Mouse (Mus musculus) forebrain, postnatal 0 days (tissue): Measurements from ENCODE around the gene Leng8. TPM values are rescaled to one million over a fixed set of nuclear protein-coding genes. Genes with fewer than 3 reads are reported as not detected.

Source experiments
- ATAC-seq: fragments of 200-750 bp; cut with Nextera tagmentation; 2 replicates; pipeline ENCODE4 v1.8.0; 2017; ENCODE audit warnings: mild to moderate bottlenecking, moderate library complexity
- DNase-seq: peaks from one replicate; pipeline ENCODE4 v3.0.0-alpha.2; 2015
- H3K27ac ChIP-seq: fragments of 300-500 bp; sonication (generic); 2 replicates; pipeline ENCODE4 v1.5.1; 2014; ENCODE audit warnings: low read depth, mild to moderate bottlenecking, antibody characterized with exemption, low read length, moderate library complexity, mixed read lengths
- H3K27me3 ChIP-seq: fragments of 300-500 bp; sonication (generic); 2 replicates; pipeline ENCODE4 v1.6.1; 2014; ENCODE audit warnings: mild to moderate bottlenecking, low read length, mixed read lengths; ENCODE audit not compliant: insufficient read depth
- H3K36me3 ChIP-seq: fragments of 300-500 bp; sonication (generic); 2 replicates; pipeline ENCODE4 v1.6.1; 2014; ENCODE audit warnings: mild to moderate bottlenecking, moderate library complexity; ENCODE audit not compliant: insufficient read depth
- H3K4me1 ChIP-seq: fragments of 300-500 bp; sonication (generic); 2 replicates; pipeline ENCODE4 v1.6.1; 2014; ENCODE audit warnings: antibody characterized with exemption; ENCODE audit not compliant: insufficient read depth
- H3K4me2 ChIP-seq: fragments of 300-500 bp; sonication (generic); 2 replicates; pipeline ENCODE4 v1.6.1; 2014; ENCODE audit warnings: low read depth, mild to moderate bottlenecking, moderate library complexity
- H3K4me3 ChIP-seq: fragments of 300-500 bp; sonication (generic); 2 replicates; pipeline ENCODE4 v1.5.1; 2014; ENCODE audit warnings: low read depth, low read length, mixed read lengths
- H3K9ac ChIP-seq: fragments of 300-500 bp; sonication (generic); 2 replicates; pipeline ENCODE4 v1.6.1; 2014; ENCODE audit warnings: mild to moderate bottlenecking
- H3K9me3 ChIP-seq: fragments of 300-500 bp; sonication (generic); 2 replicates; pipeline ENCODE4 v1.6.1; 2016; ENCODE audit warnings: low read length
- CTCF ChIP-seq: sonication (generic); IDR thresholded peaks from 2 replicates; pipeline ENCODE4 v1.5.1; 2016; ENCODE audit warnings: antibody characterized with exemption, control low read depth, low read depth
- WGBS: fragments of 180-500 bp; shearing (Covaris S2); extraction: QIAGEN DNeasy Blood & Tissue Kit; methylation state at CpG from one replicate; pipeline ENCODE4 v1.1.7; 2014; 5-methylcytosine and 5-hydroxymethylcytosine counted together
- polyA plus RNA-seq: library from polyadenylated mRNA; unstranded; fragments of >200 nt; fragmentation: Nextera tagmentation; extraction: Ambion mirVana; gene quantifications from 2 replicates; pipeline ENCODE4 v1.2.1, GENCODE M21; 2015
- total RNA-seq: library from RNA; depleted of rRNA; stranded (reverse); fragments of >200 nt; gene quantifications from 2 replicates; pipeline ENCODE4 v1.2.3, GENCODE M21; 2014; rRNA removed

The Leng8 gene
- total and polyA plus RNA-seq, 2 experiments from 2014 or later, result 35.8 to 174 TPM

DNA sequence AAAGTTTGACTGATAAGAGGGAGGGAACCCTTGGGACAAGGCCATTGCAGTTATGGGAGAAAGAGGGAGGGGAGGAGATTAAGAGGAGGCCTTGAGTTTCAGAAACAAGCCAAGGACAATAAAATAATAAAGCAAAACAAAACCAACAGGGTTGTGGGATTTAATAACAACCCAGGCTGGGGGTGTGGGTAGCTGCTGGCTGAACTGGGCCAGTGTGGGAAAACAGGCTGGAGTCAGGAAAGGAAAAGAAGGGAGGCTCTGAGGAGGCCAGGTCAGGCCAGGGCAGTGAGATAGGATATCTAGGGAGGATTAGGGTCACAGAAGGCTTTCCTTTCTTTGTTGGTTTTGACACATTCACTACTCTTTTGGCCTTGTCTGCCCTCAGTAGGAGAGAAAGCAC, 30.3 kb downstream of the Leng8 start:
- no peak overlapping the region for H3K27ac ChIP-seq
- no peaks in the 10 kb centered on the region for H3K27me3 ChIP-seq
- no peaks in the 10 kb centered on the region for H3K9me3 ChIP-seq
- H3K9ac ChIP-seq, result no peak overlapping the region
- no peak for TF ChIP-seq CTCF
- DNase-seq, result no peak
- H3K4me3 ChIP-seq, result no peak overlapping the region
- no peak for ATAC-seq
- H3K4me1 ChIP-seq, result no peaks in the 10 kb centered on the region
- H3K36me3 ChIP-seq, result no peaks in the 10 kb centered on the region
- H3K4me2 ChIP-seq, result no peak overlapping the region

DNA sequence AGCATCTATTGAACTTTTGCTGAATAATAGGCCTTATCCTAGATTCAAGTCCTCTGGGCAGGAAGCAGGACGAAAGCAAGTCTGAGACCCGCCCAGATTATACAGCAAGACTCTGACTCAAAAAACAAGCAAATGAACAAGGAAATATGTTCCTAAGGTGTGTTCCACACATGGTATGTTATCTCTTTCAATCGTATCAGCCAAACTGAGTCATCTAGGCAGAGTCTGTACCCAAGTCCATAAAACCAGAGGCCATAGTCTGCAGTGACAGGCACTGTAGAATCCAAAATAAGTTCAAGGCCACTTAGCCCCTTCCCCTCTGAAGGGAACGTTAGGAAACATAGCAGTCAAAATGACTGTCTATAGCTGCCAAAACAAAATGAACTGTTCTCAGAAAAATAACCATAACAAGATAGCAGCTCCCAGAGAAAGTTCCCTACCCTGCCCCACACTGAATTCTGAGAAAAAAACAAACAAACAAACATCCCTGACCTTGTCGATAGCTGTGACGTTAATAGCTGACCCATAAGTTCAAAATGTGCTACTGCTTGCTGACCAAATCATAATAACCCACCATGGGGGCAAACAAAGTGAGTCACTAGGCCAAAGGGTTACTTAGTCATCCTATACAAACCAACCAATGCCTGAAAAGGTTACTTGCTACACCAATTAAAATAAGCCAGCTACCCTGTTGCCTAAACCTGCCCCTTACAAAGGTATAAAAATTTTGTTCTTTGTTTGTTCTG, 33.5 kb downstream of the Leng8 start:
- H3K27me3 ChIP-seq, result no peaks in the 10 kb centered on the region
- no peaks in the 10 kb centered on the region for H3K36me3 ChIP-seq
- ATAC-seq, result no peak
- H3K4me1 ChIP-seq, result no peaks in the 10 kb centered on the region
- TF ChIP-seq CTCF, result no peak
- no peak overlapping the region for H3K4me2 ChIP-seq
- no peak overlapping the region for H3K27ac ChIP-seq
- WGBS, result 86% methylated on average over 6 of the region's 6 CpGs
- no peak overlapping the region for H3K4me3 ChIP-seq
- no peak overlapping the region for H3K9ac ChIP-seq
- no peaks in the 10 kb centered on the region for H3K9me3 ChIP-seq
- no peak for DNase-seq

DNA sequence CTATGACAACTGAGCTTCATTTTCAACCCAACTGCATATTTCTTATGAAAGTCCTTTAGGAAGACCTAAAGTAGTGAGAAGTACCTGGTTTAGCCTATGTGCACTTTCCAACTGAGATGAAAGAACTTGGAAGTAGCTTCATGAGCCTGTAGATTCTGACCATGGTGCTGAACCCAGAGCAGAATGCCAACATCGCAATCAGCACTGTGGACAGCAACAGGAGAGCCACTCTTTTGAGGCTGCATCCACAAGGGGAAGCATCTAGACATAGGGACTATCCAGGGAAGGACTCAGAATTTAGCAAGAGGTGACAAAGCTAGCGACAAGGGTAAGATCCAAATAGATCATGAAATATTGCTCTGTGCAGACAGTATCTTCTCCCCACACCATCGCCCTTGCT, 41.6 kb downstream of the Leng8 start:
- DNase-seq (no peak), ATAC-seq (no peak)
- no peak overlapping the region for H3K9ac ChIP-seq
- no peak overlapping the region for H3K4me3 ChIP-seq
- no peaks in the 10 kb centered on the region for H3K4me1 ChIP-seq
- H3K4me2 ChIP-seq, result no peak overlapping the region
- no peak overlapping the region for H3K27ac ChIP-seq
- H3K27me3 ChIP-seq, result no peaks in the 10 kb centered on the region
- H3K9me3 ChIP-seq, result no peaks in the 10 kb centered on the region
- TF ChIP-seq CTCF, result no peak
- 45% methylated on average over 3 of the region's 3 CpGs for WGBS
- no peaks in the 10 kb centered on the region for H3K36me3 ChIP-seq

Other genes starting within 250 kb of the Leng8 start
- 0.15 and 0.24 TPM in 2 replicates for gene Gm14548, start 238.9 kb upstream of the Leng8 start, total RNA-seq
- gene Gm14548, start 238.9 kb upstream of the Leng8 start, polyA plus RNA-seq, result 0.08 TPM in 1 of 2 replicates, not detected in the other
- 0.43 TPM in 1 of 2 replicates, not detected in the other for gene Lilra6, start 221.5 kb upstream of the Leng8 start, total RNA-seq
- not detected in 2 replicates for gene Lilra6, start 221.5 kb upstream of the Leng8 start, polyA plus RNA-seq
- 2.0 and 3.2 TPM in 2 replicates for gene Lair1, start 73.8 kb upstream of the Leng8 start, total RNA-seq
- 1.3 and 2.2 TPM in 2 replicates for gene Lair1, start 73.8 kb upstream of the Leng8 start, polyA plus RNA-seq
- 180 and 204 TPM in 2 replicates for gene Ttyh1, start 17.6 kb upstream of the Leng8 start, total RNA-seq
- gene Ttyh1, start 17.6 kb upstream of the Leng8 start, polyA plus RNA-seq, result 90.0 and 160 TPM in 2 replicates
- gene Leng9, start 13.3 kb downstream of the Leng8 start, total RNA-seq, result 5.1 and 5.5 TPM in 2 replicates
- 4.4 and 4.8 TPM in 2 replicates for gene Leng9, start 13.3 kb downstream of the Leng8 start, polyA plus RNA-seq
- gene Cdc42ep5, start 27.8 kb downstream of the Leng8 start, total RNA-seq, result 3.5 and 4.0 TPM in 2 replicates
- gene Cdc42ep5, start 27.8 kb downstream of the Leng8 start, polyA plus RNA-seq, result 6.7 and 6.9 TPM in 2 replicates
- 0.15 and 0.24 TPM in 2 replicates for gene Lilra5, start 100.7 kb downstream of the Leng8 start, total RNA-seq
- 0.15 TPM in 1 of 2 replicates, not detected in the other for gene Lilra5, start 100.7 kb downstream of the Leng8 start, polyA plus RNA-seq
- not detected in 2 replicates for gene Ncr1, start 200.7 kb downstream of the Leng8 start, total RNA-seq
- gene Ncr1, start 200.7 kb downstream of the Leng8 start, polyA plus RNA-seq, result not detected in 2 replicates